Mouse (Mus musculus): ENCODE data around the gene Cab39. TPM values are rescaled to one million over a fixed set of nuclear protein-coding genes. Genes with fewer than 3 reads are reported as not detected.

Gene Cab39
- total RNA-seq, 2 experiments from 2014 or later = 42.3 to 46.5 TPM

DNA sequence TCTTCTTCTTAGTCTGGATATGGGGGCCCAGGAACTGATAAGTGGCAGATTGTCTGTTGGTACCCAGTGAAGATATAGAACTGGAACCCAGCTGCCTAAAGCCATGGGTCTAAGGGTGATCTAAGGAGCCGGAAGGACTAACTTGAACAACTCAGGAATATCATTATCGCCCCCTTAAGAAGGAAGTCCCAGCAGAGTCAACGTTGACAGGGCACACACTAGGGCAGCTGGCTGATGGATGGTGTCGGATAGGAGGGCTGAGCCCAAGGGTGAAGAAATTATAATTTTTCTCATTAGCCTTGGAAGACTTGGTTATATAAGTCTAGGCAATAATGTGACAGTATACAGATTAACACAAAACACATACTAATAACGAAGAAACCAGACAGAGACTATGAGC, 102.9 kb downstream of the Cab39 start:
- no peak for ATAC-seq (replicated peaks; ENCODE audit: low FRiP score, poor library complexity, severe bottlenecking)

DNA sequence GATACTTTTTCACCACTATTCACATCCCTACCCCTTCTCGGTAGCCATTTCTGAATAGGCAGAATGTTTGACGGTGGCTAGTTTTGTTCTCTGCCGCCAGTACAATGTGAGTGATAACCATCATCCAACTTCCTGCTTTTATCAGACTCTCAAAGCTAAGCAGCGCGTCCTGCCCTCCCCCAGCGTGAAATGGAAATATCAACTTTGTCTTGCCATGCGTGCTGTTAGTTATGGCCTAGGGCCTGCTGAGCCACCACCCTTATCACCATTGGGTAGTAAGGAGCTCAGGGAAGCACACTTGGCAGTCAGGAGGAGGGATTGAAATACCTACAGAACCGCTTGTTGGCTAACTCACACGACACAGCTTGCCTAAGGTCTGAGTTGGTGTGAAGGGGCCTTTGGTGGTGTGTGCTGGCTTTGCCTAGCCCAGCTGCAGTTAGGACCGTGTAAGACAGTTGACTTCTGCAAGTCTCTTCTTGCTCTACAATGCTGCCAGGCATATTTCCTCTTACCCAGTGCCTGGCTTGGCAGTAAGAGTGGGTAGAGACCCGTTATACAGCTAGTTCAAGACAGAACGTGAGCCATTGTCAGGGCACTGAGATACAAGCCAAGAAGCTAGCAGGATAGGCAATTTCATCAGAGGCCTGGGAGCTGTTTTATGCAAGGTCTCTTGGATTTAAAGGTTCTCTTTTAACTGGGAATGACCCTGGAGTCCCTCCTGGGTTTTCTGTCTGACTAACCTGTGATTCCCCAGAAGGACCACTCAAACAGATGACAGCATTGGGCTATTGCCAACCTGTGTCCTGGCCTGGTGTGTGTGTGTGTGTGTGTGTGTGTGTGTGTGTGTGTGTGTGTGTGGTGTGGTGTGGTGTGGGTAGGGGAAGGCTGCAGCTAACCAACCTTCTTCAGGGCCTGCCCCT, 103.8 kb downstream of the Cab39 start:
- no peak for ATAC-seq (replicated peaks; ENCODE audit: low FRiP score, poor library complexity, severe bottlenecking)

DNA sequence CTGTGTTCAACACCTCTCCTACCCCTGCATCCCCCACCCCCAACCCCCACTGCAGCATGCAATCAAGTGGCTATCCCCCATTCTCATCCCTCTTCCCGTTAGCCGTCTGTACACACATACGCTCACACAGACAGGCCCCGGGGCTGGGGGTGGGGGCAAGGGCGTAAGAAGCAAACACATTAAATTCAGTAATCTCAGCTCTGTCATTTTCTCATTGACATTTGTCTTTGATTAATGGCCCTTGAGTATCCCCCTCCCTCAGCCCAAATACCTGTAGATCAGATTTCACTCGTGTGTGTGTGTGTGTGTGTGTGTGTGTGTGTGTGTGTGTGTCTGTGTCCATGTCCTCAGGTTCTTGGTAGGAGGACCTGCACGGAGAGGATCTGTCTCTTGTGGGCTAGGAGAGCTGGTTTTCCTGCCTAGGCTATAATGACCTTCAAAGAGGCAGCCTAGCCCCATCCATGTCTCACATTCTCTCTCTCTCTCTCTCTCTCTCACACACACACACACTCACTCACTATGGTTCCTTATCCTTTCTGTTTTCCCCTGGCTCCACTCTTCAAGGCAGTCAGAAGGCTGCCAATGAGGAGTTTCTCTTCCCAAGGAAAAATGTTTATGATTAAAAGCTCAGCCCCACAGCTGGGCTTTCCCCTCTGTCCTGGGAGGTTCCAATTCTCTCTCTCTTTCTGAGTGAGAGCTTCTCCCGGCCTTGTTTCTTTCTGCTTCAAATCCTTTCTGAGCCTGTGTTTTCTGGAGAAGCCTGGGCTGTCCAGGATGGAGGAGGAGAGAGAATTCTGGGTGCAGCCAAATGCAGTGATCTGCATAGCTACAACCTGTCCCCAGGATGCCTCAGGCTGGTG, 104.9 kb downstream of the Cab39 start:
- no peak for ATAC-seq (replicated peaks; ENCODE audit: low FRiP score, poor library complexity, severe bottlenecking)

DNA sequence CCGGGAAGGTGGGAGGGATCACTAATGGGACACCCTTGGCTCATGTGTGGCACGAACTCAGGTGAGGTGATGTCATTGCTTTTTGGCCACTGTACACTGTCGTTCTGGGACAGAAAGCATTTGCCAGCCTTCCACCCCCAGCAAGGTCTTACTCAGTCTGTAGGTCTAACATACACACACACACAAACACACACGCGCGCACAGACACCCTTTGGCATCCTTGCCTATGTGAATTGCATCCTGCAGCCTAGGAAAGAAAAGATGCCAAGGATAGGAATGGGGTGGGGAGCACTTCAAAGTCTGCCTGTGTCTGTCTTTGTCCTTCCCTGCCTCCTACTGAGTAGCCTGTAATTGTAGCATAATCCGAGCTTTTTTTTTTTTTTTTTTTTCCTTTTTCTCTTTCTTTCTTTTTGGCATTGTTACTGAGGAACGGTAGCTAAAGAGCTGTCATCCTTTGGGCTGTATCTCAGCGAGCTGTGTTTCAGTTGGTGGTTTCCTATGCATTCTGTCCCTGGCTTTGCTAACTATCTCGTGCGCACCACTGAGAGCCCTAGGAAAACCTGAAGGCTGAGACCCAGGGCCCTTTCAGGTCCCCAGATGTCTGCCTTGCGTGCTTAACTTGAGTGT, 105.6 kb downstream of the Cab39 start:
- no peak for ATAC-seq (replicated peaks; ENCODE audit: low FRiP score, poor library complexity, severe bottlenecking)

DNA sequence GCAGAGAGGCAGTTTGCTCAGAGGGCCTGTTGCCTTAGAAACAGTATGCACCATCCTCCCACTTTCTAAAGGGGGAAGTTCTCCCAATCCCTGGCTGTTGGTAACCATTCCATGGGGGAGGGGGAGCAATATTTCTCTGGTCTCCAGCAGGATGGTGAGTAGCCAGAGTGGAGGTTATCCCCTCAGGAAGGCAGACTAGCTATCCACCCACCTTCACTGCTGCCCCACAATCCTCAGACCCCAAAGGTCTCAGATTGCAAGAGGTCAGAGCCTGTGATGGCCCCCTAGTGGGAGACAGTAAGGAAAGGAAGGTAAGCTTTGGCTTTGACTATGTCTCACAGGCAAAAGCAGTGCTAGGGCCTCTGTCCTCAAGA, 106.1 kb downstream of the Cab39 start:
- ATAC-seq (replicated peaks; ENCODE audit: low FRiP score, poor library complexity, severe bottlenecking) = no peak

DNA sequence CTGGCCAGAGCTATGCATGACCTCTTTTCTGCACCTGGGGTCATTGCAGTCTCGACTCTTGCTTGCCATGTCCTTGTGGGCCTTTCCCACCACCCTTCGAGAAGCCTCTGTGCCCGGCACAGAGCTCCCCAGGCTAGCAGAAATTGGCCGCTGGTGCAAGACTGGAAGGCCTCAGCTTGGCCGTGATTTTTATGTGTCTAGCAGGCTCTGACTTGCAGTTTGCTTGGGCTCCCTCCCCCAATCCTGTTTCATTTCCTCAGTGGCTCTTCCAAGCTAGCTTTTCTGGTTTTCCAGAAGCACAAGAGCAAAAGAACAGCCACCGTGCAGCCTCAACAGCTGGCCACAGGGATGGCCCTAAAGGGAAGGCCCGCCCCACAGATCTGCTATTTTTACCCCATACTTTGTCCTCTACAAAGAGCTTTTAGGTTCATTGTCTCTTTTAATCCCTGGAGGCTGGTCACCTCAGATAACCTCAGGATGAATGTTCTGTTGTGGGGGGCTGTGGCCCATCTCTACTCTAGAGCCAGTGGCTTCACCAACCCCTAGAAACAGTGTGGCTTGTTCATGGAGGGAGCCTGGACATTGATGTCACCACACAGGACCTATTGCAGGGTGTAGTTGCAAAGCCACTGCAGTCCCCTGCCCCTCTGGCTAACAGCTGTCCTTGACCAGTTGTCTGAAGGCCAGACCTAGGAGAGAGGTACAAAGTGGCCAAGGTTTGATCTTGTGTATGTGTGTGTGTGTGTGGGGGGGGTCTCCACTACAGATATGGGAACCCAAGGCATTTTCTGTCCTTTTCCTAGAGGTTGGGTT, 107.5 kb downstream of the Cab39 start:
- no peak for ATAC-seq (replicated peaks; ENCODE audit: low FRiP score, poor library complexity, severe bottlenecking)

Other genes with a start within 250 kb of the Cab39 start
- not detected in 2 replicates for gene G530012D18Rik, start 217.8 kb upstream of the Cab39 start, total RNA-seq (2015; ENCODE audit: low replicate concordance)
- gene G530012D18Rik, start 217.8 kb upstream of the Cab39 start, total RNA-seq (2017; ENCODE audit: low replicate concordance) = not detected in 2 replicates
- gene Sp110, start 194.6 kb upstream of the Cab39 start, total RNA-seq (2015; ENCODE audit: low replicate concordance) = 24.7 and 30.6 TPM in 2 replicates
- gene Sp110, start 194.6 kb upstream of the Cab39 start, total RNA-seq (2017; ENCODE audit: low replicate concordance) = 19.3 and 26.7 TPM in 2 replicates
- 38.6 and 78.4 TPM in 2 replicates for gene Sp140, start 193.1 kb upstream of the Cab39 start, total RNA-seq (2015; ENCODE audit: low replicate concordance)
- gene Sp140, start 193.1 kb upstream of the Cab39 start, total RNA-seq (2017; ENCODE audit: low replicate concordance) = 28.1 and 33.1 TPM in 2 replicates
- gene Sp100, start 143.5 kb upstream of the Cab39 start, total RNA-seq (2015; ENCODE audit: low replicate concordance) = 120 and 159 TPM in 2 replicates
- 107 and 170 TPM in 2 replicates for gene Sp100, start 143.5 kb upstream of the Cab39 start, total RNA-seq (2017; ENCODE audit: low replicate concordance)
- 14.4 and 23.5 TPM in 2 replicates for gene A630001G21Rik, start 14.8 kb upstream of the Cab39 start, total RNA-seq (2015; ENCODE audit: low replicate concordance)
- 6.3 and 6.7 TPM in 2 replicates for gene A630001G21Rik, start 14.8 kb upstream of the Cab39 start, total RNA-seq (2017; ENCODE audit: low replicate concordance)
- 3.4 and 9.4 TPM in 2 replicates for gene Itm2c, start 100.8 kb downstream of the Cab39 start, total RNA-seq (2015; ENCODE audit: low replicate concordance)
- gene Itm2c, start 100.8 kb downstream of the Cab39 start, total RNA-seq (2017; ENCODE audit: low replicate concordance) = 6.3 and 12.1 TPM in 2 replicates
- not detected in 2 replicates for gene 4933407L21Rik, start 135.0 kb downstream of the Cab39 start, total RNA-seq (2015; ENCODE audit: low replicate concordance)
- not detected in 2 replicates for gene 4933407L21Rik, start 135.0 kb downstream of the Cab39 start, total RNA-seq (2017; ENCODE audit: low replicate concordance)
- gene Gpr55, start 167.6 kb downstream of the Cab39 start, total RNA-seq (2015; ENCODE audit: low replicate concordance) = not detected in 2 replicates
- 0.39 TPM in 1 of 2 replicates, not detected in the other for gene Gpr55, start 167.6 kb downstream of the Cab39 start, total RNA-seq (2017; ENCODE audit: low replicate concordance)
- not detected in 2 replicates for gene Spata3, start 223.4 kb downstream of the Cab39 start, total RNA-seq (2015; ENCODE audit: low replicate concordance)
- not detected in 2 replicates for gene Spata3, start 223.4 kb downstream of the Cab39 start, total RNA-seq (2017; ENCODE audit: low replicate concordance)

All from erythroid progenitor cell, adult 5-6 weeks (primary cell).